Mouse (Mus musculus) erythroblast, embryonic 14.5 days (primary cell): ENCODE results near the gene Itgb6.

Experiments
- GATA1 ChIP-seq: IDR thresholded peaks from 2 replicates; pipeline ENCODE4 v1.6.1; 2012; ENCODE audit warnings: low read length, inconsistent platforms, mixed read lengths
- TAL1 ChIP-seq: IDR thresholded peaks from 3 replicates; pipeline ENCODE4 v1.6.1; 2012; ENCODE audit warnings: low read length, inconsistent platforms, mixed read lengths

- TF ChIP-seq GATA1 (no peak), TAL1 (no peak)
Observed at GRCm38 (mm10) chr2:60712891-60713290, 9.6 kb downstream of the Itgb6 start.
